9 mouse cellular contexts compared by ENCODE assay signal in genomic region chr6:34999101-34999500, GRCm38 (mm10). TPM values are rescaled to one million over a fixed set of nuclear protein-coding genes. Genes with fewer than 3 reads are reported as not detected.
DNase-seq lines count a peak whose midpoint lies in the region; ATAC-seq and TF ChIP-seq lines count a peak whose summit lies in the region.
"Had no signal": no experiment of that assay in that cellular context is flagged by ENCODE, and none has a peak within 500 bp of the region (broad histone marks: within the 10 kb centered on the region; RNA-seq: fewer than 3 reads in every experiment).

No protein-coding gene starts in this region.

- H3K4me1 ChIP-seq in forebrain, postnatal 0 days (ENCODE audit: insufficient read depth): no peaks in the 10 kb centered on the region
- H3K4me1 ChIP-seq in midbrain, embryonic 12.5 days: peaks cover 6% of the 10 kb centered on the region; the same call in 1 of the 2 replicates

- no peak overlapping the region for H3K27ac ChIP-seq in forebrain, postnatal 0 days (ENCODE audit: low read depth, low read length)
- no peak overlapping the region for H3K27ac ChIP-seq in midbrain, embryonic 12.5 days (replicated peaks)

- peak; percentile 80 for TF ChIP-seq CTCF in forebrain, postnatal 0 days (IDR thresholded peaks at IDR 0.05; ENCODE audit: low read depth)

- no peaks in the 10 kb centered on the region for H3K27me3 ChIP-seq in forebrain, postnatal 0 days (ENCODE audit: insufficient read depth, low read length)
- no peaks in the 10 kb centered on the region for H3K27me3 ChIP-seq in midbrain, embryonic 12.5 days

- peak overlapping the region; percentile 39 for H3K4me2 ChIP-seq in forebrain, postnatal 0 days (ENCODE audit: low read depth)
- peak overlapping the region; percentile 9; the same call in 1 of the 2 replicates for H3K4me2 ChIP-seq in midbrain, embryonic 12.5 days (replicated peaks)

- no peaks in the 10 kb centered on the region for H3K9me3 ChIP-seq in forebrain, postnatal 0 days (ENCODE audit: low read length)
- H3K9me3 ChIP-seq in midbrain, embryonic 12.5 days: no peaks in the 10 kb centered on the region
- H3K9me3 ChIP-seq: G1E had no signal

- peak; percentile 76 for ATAC-seq in forebrain, postnatal 0 days
- ATAC-seq in midbrain, embryonic 12.5 days (ENCODE audit: low FRiP score, low read depth): 0 out of 2 replicates have a peak, but pooled peaks have one; percentile 27
- ATAC-seq in inflammation-experienced regulatory T-cells, adult 6 months: no peak

- peak; percentile 6 for DNase-seq in cerebellum, adult 8-10 months
- no peak for DNase-seq in cerebellum, adult 11 months
- peak; percentile 52 for DNase-seq in ZHBTc4 (ENCODE audit: low read depth, low spot score)
- DNase-seq in forebrain, postnatal 0 days: peak; percentile 78
- DNase-seq in layer of hippocampus, adult 9-10 months (ENCODE audit: low spot score): peak; percentile 40
- DNase-seq in thymus, postnatal 0 days (ENCODE audit: low spot score): no peak

- no peaks in the 10 kb centered on the region for H3K36me3 ChIP-seq in forebrain, postnatal 0 days (ENCODE audit: insufficient read depth)
- H3K36me3 ChIP-seq in midbrain, embryonic 12.5 days: no peaks in the 10 kb centered on the region
- H3K36me3 ChIP-seq: G1E had no signal

- 13% methylated on average over 4 of the region's 4 CpGs for WGBS in forebrain, postnatal 0 days
- WGBS in midbrain, embryonic 12.5 days: 12% methylated on average over 4 of the region's 4 CpGs

- no peak overlapping the region for H3K4me3 ChIP-seq in forebrain, postnatal 0 days (ENCODE audit: low read depth, low read length)
- no peak overlapping the region for H3K4me3 ChIP-seq in midbrain, embryonic 12.5 days

- H3K9ac ChIP-seq in forebrain, postnatal 0 days: no peak overlapping the region
- no peak overlapping the region for H3K9ac ChIP-seq in midbrain, embryonic 12.5 days (replicated peaks)

RNA-seq across cellular contexts. Expression of gene Slc23a4, which starts 10.9 kb away (rescaled TPM):
- total RNA-seq in forebrain, postnatal 0 days (2014; rRNA removed): 1.1 and 1.9 TPM in 2 replicates
- 0.48 and 0.52 TPM in 2 replicates for polyA plus RNA-seq in forebrain, postnatal 0 days (2015; fragmentation: Nextera tagmentation; extraction: Ambion mirVana)
- polyA plus RNA-seq in midbrain, embryonic 12.5 days (2016; fragmentation: Nextera tagmentation; extraction: Ambion mirVana): 0.29 and 0.59 TPM in 2 replicates
- 7.4 and 7.7 TPM in 2 replicates for polyA plus RNA-seq in thymus, postnatal 0 days (2015; fragmentation: Nextera tagmentation; extraction: Ambion mirVana)
- polyA plus RNA-seq in inflammation-experienced regulatory T-cells, adult 6 months (2017; shearing (Covaris generic)): under 1 TPM in 1 of 3 experiments, not detected in 2; 0.59 TPM

Comparison
In these comparisons a context has a peak if more than half of its experiments do, and no peak if none do; other contexts are left out.
1. DNase-seq: peak in cerebellum, adult 8-10 months (single experiment), ZHBTc4 (single experiment), forebrain, postnatal 0 days (single experiment) and layer of hippocampus, adult 9-10 months (single experiment); none in cerebellum, adult 11 months (single experiment) and thymus, postnatal 0 days (single experiment).